Mouse (Mus musculus): Measurements from ENCODE around the gene Ankrd7.
A peak's percentile ranks its signal among the peaks of the same experiment; 100 is the strongest.
"Not testable (repeated sequence)": the region's sequence is repeated elsewhere in the genome, so short reads cannot be mapped to it uniquely, and the experiment has no call there.

Gene Ankrd7

DNA sequence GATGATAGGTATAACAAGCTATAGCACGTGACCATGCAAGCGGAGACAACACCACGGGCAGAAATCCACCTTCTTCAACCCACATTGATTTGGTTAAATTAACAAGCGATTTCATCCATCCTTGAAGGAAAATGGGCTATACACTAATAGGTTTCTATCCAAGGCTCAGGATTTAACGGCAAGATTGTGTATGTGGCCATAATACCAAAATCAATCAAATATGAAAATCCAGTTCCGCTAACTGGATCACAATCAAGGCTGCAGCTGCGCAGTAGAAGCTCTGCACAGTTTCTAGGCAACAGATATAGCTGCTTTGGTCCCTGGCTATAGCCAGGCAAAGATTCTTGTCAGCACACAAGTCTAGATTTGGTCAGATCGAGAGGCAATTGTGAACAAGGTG, at the start of gene Ankrd7:
Gene Ankrd7, plus strand, starts transcription at position 301 of the 400 bp plus-strand sequence.
- DNase-seq (ENCODE audit: low read depth, low spot score), result no peak

DNA sequence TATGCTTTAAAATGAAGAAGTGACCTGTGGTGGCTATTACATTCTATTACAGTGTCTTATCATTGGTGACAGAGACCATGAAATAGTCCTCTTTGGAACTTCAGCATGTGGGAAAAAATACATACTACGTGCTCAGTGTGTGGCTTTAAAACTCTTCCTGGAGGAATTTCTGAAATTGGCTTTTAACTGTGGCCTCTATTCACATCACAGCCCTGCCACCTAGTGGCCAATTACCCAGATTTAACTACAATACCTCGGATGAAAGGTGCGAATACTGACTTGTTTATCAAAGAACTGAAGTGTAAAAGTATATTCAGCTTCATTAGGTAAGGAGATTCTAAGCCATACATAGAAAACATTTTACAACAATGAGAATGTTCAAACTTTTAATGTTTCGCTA, 46.8 kb upstream of the Ankrd7 start:
- peak; percentile 37 for DNase-seq (ENCODE audit: low read depth, low spot score)

GRCm38 (mm10) chr6:18820246-18820645, 45.9 kb upstream of the Ankrd7 start:
- DNase-seq (ENCODE audit: low read depth, low spot score), result no peak

DNA sequence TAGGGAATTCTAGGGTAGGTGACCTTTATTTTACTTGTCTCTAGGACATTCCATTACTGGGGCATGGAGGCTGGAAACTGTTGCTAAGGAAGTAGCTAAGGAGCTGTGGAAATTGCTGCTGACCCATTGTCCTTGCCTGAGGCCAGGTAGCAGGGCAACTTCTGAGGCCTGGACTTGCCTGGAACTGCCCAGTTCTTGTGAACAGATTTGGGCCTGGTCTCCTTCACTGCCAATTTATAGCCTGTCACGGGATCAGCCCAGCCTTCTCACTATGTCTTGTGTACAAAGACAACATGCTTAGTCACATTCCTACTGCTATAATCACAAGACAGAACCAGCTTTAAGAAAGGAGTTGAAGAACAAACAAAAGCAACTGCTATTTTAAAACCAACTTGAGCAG, 43.3 kb upstream of the Ankrd7 start:
- DNase-seq (ENCODE audit: low read depth, low spot score), result peak; percentile 6

DNA sequence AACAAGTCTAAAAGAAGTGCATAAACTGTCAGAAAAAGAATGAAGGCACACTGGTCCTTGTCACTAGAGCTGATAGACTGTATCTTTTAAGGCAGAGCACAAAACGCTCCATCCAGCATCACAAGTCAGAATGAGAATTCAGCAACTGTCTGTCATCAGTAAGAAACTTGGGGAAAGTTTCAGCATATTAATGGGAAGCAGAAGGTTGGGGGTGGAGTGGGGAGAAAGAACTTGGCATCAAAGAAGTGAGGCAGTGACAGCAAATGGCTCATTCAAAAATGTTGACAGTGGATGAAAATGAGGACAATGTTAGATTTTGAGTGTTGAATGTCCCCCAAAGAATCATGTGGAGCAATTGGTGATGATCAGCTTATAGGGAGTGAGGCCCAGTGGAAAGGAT, 33.2 kb upstream of the Ankrd7 start:
- no peak for DNase-seq (ENCODE audit: low read depth, low spot score)

DNA sequence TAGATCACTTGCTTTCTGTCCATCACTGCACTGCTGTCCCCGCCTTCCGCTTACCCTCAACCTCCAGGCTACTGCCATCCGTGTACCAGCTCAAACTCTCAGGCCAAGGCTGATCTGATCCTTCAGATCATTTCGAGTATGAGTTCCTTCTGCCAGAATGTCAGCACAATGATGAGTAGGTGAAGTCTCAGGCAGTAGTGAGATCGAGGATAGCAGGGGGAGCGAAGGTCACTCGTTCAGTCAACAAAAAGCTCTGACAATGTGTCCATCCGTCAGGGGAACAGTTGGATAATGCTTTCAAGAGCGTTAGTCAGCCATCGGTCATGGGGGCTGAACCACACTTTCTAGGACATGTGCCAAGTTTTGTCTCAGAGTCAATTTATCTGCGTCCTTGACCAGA, 21.6 kb upstream of the Ankrd7 start:
- DNase-seq (ENCODE audit: low read depth, low spot score), result not testable (repeated sequence)

DNA sequence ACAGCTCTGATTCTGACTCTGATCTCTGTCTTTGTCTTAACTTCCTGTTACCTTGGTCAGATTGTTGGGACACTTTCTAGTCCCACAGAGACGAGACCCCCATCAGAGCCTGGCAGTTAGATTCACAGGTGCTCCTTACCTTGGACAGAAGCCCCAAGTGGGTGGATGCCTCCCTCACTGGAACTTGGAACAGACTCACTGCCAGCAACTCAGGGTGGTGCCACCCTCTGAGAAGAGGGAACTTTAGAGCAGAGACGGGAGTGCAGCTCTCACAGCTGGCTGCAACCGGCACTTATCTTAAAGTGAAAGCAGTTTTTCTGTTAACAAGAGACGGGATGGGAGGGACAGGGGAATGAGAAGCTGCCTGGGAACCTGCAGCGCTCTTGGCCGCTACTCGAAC, 20.5 kb upstream of the Ankrd7 start:
- not testable (repeated sequence) for DNase-seq (ENCODE audit: low read depth, low spot score)

DNA sequence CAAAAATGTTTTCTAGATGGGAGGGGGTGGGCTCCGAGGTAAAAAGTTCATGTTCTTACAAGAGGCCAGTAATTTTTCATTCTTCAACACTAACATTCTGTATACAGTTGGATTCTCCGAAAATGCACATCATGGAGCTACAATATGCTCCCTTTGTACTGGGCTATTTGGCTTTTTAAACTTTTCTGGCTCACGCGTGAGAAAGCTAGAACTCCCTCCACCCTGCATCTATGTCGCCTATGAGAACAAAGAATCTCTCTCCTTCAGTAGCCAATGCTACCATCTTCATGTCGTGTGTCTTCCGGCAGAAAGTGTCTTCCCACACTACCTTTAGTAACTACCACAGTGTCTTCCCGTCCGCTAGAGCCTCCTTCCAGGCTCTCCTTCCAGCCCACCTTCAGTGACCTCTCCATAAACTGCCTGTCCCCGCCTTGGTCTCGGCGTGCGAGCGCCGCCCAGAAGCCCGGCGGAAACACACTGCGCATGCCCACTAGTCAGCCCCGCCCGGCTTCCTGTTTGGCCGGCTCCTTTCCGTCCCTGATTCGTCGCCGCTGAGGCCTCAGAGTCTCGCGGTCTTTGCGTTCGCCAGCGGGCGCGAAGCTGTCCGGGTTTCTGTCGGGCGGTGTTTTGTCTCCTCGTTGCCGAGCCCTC, 17.9 kb upstream of the Ankrd7 start, which contains the start of gene Lsm8:
Gene Lsm8, plus strand, starts transcription at position 529 of the 651 bp plus-strand sequence.
- peak; percentile 95 for DNase-seq (ENCODE audit: low read depth, low spot score)

GRCm38 (mm10) chr6:18848702-18849061, 17.4 kb upstream of the Ankrd7 start:
- DNase-seq (ENCODE audit: low read depth, low spot score), result no peak

- no peak for DNase-seq (ENCODE audit: low read depth, low spot score)
These were observed 10.8 kb upstream of the Ankrd7 start for GRCm38 (mm10) chr6:18855323-18855722.

DNA sequence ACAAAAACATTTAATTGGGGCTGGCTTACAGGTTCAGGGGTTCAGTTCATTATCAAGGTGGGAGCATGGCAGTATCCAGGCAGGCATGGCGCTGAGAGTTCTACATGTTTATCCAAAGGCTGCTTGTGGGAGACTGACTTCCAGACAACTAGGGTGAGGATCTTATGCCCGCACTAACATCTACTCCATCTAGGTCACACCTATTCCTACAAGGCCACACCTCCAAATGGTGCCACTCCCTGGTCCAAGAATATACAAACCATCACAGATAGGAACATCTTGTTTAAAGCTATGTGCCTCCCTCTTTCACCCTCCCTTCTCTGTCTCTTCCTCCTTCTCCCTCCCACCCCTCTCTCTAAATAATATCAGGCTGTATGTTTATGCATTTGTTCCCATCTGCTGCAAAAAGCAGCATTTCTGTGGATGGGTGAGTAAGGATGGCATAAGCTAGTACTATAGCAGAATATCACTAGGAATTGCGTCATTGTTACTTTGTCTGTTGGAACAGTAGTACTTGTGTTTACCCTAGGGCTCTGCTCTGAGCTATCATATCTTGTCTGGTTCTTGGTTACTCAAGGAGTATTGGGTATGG, 9.5 kb upstream of the Ankrd7 start:
- DNase-seq (ENCODE audit: low read depth, low spot score), result no peak

DNA sequence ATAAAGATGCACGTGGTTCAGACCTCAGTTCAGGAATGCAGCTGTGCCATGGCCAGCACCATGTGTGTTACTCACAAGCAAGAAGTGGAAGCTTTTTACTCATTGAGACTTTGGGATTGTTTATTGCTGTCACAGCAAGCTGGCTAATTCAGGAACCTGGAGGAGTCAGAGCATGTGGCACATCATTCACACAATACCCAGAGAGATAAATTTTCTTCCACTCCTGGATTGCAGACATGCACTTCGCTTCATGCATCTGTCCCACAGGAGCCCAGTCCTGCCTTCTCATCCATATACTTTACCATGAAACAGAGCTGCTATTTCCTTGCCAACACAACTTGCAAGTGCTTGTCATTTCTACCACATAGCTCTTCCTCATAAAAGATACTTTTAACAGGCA, 22.9 kb downstream of the Ankrd7 start:
- no peak for DNase-seq (ENCODE audit: low read depth, low spot score)

DNA sequence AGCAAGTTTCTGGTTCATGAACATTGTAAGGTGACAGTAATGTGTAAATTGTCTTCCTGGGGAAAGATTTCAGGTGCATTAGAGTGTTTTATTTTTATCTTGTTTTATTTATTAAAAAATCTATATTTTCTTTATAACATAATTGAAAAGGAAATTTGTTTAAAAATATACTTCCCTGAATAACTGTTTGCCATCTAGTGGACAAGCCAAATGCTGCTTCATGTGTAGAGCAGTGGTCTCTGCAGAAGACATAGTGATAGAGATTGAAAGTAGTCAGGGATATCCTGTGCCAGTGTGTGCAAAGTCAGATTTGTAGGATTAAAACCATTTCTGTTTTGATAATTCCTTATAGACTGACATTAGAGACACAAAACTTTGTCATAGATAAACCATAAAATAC, 28.0 kb downstream of the Ankrd7 start:
- no peak for DNase-seq (ENCODE audit: low read depth, low spot score)

DNA sequence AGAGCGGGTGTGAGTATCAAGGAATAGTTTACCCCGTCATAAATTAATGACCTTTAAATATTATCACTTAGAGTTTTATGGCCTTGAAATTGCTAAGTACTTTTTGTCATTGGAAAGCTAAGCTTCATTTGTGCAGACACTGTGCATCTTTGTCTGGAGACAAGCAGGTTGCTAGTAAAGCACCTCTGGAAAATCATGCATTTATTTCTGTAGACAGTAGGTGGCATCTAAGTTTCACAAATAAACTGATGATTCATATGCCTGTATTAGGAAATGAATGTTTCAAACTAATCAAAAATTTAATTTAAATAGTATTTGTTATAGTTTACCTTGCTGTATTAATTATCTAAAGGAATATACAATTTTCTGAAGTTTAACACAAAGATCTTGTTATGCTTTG, 41.1 kb downstream of the Ankrd7 start:
- no peak for DNase-seq (ENCODE audit: low read depth, low spot score)

GRCm38 (mm10) chr6:18913179-18913578, 47.1 kb downstream of the Ankrd7 start:
- DNase-seq (ENCODE audit: low read depth, low spot score), result no peak

GRCm38 (mm10) chr6:18916021-18916420, 49.9 kb downstream of the Ankrd7 start:
- DNase-seq (ENCODE audit: low read depth, low spot score), result no peak

DNA sequence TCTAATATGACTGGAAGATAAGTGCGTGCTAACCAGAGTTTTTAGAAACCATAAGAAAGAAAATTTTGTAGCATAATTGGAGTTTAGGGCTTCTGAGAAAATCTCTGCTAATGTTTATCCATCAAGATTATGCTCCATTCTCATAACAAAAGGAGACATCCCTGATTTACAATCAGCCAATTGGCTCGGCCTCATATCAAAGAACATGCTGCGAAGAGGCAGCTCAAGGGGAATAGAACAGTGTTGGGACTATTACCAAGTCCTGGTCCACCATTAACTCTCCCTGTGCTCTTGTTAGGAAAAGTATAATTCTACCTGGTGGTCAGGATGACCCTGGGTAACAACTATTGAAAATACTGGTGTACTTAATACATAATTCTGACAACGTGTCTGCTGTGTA, 50.4 kb downstream of the Ankrd7 start:
- DNase-seq (ENCODE audit: low read depth, low spot score), result no peak

Data from R1 (cell line).